Mouse (Mus musculus) adrenal gland, postnatal 10 days (tissue): Measurements from ENCODE around the gene Naa25. TPM values are rescaled to one million over a fixed set of nuclear protein-coding genes. Genes with fewer than 3 reads are reported as not detected.

Source experiments
- DNase-seq: peaks from one replicate; pipeline ENCODE4 v3.0.0; 2021; ENCODE audit warnings: mixed read lengths
- total RNA-seq, 2 experiments: library from RNA; stranded (reverse); gene quantifications; 2 replicates each; pipeline ENCODE4 v1.2.3; 2021

The Naa25 gene
- total RNA-seq, 2 experiments from 2014 or later, result 31.0 to 32.1 TPM

DNA sequence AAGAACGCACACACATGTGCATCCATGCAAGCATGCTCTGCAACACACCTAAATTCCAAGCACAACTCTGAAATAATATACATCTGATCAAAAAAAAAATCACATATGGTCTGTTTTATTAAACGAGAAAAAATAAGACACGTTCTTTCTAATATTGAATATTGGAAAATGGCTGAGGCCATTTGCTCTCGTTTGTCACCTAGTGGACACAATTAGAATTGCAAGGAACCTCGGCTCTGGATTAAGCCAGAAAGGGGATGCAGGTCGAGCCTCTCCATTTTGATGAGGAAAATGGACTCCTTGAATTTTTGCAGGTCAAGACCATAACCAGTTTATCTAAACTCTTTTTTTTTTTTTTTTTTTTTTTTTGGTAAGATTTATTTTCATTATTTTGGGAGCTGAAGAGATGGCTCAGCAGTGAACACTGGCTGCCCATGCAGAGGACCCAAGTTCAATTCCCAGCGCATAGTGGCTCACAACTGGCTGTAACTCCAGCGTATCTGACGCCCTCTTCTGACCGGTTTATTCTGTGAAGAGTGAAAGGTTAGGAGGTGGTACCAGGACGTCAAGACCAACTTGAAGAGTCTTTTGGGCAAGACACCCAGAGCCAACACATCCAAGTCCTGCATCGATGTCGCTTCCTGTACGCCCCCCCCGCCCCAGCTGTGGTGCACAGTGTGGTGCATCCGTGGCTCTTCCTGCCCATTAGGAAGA lies 4.9 kb upstream of the Naa25 start:
- DNase-seq, result peak; percentile 63

DNA sequence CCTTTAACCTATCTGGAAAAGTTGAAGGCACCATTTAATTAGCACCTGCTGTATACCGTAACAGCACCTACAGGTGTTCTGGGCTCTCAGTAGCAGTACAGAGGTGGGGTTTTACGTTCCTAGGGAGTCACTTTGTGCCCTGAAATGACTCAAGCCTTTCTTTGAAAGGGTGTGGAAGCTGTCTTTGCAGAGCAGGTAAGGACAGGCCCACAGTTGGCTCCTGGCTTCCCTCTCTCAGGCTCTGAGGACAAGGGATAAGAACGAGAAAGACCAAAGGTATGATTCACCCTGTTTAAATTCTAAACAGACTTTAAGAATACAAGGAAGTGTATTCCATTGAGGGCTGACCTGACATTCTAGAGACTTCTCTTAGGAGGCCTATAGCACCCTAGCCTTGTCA lies 4.3 kb upstream of the Naa25 start:
- DNase-seq, result no peak

DNA sequence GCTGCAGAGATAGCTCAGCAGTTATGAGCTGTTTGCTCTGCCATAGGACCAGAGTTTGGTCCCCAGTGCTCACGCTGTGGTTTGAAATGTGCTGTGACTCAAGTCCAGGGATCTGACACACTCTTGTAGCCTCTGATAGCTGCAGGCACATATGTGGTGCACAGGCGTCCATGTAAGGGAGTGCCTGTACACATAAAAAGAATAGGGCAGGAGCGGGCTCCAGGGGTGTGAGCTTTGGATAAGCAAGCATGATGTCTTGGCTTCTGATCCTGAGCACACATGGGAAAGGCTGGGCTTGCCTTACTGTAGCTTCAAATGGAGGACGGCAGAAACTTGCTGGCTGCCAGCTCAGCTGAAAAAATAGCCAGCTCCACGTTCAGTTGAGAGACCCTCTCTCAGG lies 2.1 kb upstream of the Naa25 start:
- no peak for DNase-seq

DNA sequence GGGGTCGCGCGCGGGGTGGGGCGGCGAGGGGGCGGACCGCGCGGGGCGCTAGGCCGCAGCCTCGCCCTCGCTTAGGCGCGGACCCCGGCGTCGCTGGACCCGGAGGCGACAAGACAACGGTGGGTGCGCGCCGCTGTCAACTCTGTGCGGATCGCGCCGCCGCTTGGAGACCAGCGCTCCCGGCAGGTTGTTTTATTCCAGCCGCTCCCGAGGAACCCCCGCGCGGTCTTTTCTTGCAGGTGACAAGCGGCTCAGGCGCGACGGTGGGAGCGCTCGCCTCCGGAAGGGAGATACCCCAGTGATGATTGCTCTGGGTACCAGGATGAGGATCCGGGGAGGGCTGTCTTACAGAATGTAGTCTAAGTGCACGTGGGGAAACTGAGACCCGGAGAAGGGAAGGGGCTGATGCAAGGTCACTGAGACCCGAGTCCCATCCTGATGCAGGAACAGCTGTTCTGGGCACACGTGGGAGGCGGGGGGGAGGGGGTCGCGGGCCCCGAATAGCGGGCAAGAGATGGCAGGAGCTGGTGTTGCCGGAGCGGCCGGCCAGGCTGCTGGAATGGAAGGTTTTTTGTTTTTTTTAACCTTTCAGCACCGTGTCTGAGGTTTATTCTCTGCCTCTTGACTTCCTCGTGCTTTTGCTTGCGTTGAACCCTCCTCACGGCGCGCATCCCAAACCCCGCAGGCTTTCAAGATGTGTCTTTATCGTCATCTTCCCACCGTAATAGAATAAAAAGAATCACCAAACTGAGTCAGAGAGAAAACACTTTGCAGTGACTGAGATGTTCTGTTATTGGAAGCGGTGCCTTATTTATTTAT lies 619 bp downstream of the Naa25 start:
- DNase-seq, result no peak

DNA sequence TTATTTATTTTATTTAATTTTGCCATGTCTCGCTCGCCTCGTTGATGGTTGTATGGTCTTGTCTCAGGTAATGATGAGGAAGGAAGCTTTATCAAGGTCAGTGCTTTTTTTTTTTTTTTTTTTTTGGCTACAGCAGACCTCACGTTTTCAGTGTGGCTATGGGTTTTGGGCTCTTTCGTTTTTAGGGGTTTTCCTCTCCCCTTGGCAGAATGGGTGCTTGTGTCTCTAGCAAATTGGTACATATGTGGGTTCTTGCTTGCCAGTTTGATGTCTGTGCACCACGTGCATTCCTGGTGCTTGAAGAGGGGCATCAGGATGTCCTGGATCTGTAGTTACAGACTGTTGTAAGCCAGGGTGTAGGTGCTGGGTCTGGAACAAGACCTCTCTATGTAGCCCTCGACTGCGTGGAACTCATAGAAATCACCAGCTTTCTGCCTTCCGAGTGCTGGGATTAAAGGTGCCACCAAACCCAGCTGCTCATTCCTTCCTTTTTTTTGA lies 1.3 kb downstream of the Naa25 start:
- no peak for DNase-seq

DNA sequence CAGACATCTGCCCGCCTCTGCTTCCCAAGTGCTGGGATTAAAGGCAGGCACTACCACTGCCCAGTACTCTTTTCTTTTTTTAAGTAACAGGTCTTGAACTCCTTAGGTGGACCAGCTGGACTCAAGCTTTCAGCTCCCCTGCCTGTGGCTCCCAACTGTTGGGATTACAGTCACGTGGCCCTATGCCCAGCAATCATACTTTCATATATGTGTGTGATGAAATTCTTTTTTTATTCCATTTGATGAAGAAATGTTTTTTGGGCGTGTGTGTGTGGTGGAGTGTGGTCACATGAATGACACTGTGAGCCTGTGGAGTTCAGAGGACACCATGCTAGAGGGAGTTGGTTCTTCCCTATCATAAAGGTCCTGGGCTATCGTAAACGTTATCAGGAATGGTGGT lies 1.8 kb downstream of the Naa25 start:
- no peak for DNase-seq

DNA sequence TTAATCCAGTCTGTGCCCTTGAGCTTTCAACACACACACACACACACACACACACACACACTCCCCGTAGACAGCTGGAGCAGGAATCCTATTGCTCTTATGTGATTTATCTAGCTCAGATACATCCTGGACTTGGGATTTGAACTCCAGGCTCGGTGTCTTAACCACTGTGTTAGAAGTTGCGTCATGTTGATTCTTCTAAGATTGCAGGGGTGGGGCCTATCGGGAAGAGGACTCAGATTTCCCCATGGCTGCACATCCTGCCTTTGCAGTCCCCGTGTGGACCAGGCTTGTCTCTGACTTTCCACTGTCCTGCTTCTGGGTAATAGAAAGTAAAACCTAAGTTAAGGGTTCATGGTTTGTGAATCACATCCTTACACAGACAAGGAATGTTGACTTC lies 2.3 kb downstream of the Naa25 start:
- DNase-seq, result no peak

DNA sequence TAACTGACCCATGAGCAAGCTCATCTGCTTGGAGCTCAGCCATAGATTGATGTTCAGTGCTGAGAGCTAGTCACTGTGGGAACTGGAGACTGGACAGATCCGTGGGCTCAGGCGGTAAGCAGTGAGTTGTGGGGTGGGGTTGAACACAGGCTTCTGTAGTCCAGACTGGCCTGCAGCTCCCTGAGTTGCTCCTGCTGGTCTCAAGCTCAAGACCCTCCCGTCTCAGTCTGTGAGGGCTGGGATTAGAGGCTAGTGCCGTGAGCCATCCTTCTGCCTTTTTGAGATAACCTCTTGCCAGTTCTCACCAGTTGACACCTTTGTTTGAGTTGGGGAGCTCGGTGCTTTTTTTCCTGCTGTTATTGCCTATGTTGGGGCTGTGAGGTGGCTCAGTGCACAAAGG lies 3.1 kb downstream of the Naa25 start:
- DNase-seq, result no peak

DNA sequence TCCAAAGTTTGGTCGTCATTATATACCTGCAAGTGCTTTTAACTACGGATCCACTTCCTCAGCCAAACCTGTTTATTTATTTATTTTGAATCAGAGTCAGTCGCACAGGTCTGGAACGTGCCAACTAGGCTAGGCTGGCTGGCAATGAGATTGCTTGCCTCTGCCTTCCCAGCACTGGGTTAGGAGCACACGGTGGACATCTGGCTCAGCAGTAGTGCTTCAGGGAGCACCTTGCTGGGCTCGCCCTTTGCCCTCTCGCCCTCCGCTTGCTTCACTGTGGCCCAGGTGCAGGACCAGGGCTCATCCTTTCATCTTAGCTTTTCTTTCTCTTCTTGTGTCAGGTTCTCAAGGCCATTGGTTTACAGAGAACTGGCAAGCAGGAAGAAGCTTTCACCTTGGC lies 10.1 kb downstream of the Naa25 start:
- DNase-seq, result peak; percentile 51

DNA sequence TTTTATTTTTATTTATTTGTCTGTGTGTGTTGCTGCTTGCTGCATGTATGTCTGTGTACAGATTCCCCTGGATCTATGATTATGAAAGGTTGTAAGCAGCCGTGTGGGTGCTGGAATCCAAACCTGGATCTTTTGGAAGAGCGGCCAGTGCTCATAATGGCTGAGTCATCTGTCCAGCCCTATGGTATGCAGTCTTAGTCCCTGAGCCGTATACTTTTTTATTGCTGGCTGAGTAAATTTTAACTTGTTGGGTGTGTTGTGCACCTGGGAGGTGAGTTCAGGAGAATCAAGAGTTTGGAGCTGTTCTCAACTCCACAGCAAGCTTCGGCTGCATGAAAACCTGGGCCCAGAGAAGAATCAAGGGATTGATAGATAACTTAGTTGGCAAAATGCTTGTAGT lies 13.2 kb downstream of the Naa25 start:
- no peak for DNase-seq

DNA sequence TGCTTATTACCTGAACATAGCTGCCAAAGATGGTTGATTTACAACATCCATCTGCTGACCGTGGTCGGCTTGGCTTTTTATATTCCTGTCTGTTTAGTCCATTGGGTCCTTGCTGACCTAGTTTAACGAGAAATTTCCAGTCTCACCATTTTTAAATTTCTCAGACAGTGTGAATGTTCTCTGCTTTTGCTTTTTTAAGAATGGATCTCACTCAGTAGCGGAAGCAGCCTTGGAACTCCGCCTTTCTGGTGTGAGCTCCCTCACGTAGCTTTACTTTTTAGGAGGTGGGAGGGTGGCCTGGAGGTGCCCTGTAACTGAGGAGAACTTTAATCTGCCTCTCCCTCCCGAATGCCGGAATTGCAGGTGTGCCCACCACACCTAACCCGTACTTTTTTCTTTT lies 23.0 kb downstream of the Naa25 start:
- no peak for DNase-seq

DNA sequence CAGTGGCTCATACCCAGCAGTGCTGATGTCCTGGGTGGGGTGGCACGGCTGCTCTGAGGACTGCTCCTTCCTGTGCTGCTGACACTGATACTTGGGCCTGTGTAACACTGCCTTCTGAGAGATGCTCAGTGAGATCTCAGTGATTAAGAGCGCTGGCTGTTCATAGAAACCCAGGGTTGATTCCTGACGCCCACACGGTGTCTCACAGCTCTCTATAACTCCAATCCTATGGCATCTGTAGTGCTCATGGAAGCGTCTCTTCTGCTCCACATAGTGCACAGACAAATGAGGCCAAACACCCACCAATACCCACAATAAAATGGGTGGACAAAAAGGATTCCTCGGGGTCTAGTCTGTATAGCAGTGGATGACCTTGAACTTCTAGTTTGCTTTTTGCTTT lies 25.1 kb downstream of the Naa25 start:
- no peak for DNase-seq

DNA sequence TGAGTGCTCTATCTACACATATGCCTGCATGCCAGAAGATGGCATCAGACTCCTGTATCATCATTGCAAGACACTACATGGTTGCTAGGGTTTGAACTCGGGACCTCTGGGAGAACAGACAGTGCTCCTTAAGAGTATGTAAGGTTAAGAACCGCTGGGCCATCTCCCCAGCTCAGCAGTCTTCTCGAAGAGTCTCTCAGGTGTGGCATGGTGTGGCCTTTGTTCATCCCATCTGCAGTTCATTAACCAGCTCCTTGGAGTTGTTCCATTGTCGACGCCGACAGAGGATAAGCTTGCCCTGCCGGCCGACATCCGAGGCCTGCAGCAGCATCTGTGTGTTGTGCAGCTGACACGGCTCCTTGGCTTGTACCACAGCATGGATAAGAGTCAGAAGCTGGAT lies 25.6 kb downstream of the Naa25 start:
- DNase-seq, result no peak

DNA sequence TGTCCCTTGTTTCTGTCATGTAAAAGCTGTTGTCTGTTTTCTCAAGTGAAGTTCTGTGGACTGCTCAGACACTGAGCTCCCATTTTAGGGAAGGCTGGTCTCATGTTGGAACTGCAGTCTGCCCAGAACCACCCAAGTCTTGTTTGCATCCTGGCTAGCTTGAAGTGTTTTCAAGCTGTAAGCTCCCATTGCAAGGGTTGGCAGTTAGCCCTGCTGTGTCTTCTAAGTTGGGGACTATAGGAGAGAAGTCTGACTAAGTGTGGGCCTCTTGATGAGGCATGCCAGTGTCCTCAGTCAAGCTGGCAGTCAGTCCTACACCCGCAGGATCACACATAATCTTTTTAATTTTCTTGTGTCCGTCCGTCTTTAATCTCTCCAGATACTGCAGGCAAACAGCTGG lies 31.2 kb downstream of the Naa25 start:
- no peak for DNase-seq

DNA sequence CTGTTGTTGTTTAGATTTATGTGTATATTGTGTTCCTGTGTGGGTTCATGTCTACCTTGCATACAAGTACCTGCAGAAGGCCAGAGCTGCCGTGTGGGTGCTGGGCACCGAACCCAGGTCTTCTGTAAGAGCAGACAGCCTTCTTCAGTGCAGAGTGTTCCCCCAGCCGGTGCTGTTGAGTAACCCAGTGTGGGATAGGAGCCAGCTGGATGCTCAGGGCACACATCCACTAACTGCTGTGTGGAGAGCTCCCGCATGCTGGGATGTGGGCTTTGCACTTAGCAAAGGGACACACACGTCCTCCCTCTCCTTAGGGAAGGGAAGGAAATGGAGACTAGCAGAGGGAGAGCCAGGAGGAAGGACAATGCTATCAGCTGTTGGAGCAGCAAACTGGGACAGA lies 40.4 kb downstream of the Naa25 start:
- peak; percentile 68 for DNase-seq

DNA sequence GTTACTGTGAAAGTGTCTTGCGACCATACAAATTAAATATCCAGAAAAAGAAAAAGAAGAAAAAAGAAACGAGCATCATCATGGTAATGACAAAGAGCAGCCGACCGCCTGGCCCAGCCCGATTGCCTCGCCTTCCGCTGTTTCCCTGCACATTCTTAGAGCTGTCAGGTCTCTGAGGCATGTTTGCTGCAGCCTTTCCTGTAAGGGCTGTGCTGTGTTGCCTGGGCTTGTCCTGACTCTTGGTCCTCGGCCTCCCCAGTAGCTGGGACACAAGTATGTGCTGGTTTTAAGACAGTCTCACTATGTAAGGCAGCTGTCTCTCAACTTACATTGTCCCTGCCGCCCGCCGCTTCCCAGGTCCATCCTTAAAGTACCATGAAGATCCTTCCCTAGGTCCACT lies 41.0 kb downstream of the Naa25 start:
- DNase-seq, result no peak

DNA sequence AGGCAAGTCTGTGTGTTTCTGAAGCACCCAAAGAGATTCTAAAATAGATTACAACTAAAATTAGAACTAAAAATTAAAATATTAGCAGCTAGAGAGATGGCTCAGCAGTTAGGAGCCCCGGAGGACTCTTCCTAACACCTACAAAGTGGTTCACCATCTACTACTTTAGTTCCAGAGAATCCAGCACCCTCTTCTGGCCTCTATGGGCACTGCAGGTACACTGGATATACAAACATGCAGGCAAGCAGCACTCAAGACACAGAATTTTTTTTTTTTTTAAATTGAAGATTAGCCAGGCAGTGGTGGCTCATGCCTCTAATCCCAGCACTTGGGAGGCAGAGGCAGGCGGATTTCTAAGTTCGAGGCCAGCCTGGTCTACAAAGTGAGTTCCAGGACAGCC lies 45.8 kb downstream of the Naa25 start:
- DNase-seq, result peak; percentile 62

DNA sequence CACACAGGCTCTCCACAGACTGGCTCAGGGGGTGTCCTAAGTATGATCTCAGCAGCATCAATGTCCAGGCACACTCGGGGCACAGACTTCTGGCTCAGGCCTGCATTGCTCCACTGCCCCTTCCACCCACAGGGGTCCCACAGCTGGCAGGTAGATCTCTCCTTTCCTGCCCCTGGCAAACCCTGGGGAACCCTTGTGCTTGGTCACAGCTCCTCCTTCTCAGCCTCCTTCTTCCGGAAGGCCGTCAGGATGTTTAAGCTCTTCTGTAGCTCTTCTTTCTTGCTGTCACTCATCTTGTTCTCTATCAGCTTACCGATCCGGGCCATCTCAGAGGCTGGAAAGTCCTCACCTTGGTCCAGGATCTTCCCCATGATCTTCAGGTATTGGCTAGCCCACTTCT lies 47.1 kb downstream of the Naa25 start:
- no peak for DNase-seq

DNA sequence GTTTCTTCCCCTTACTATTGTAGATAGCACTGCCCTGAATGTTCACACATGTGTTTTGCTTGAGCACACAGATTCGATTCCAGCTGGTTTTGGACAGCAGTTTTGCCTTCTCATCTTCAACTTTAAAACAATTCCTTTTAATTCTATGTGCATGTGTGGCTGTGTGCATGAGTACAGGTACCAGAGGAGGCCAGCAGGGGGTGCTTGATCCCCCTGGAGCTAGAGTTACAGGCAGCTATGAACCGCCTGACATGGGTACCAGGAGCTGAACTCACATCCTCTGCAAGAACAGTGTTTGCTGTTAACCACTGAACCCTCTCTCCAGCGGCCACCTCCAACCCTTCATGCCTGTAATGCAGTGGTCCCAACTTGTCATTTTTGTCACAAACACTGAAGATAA lies 50.7 kb downstream of the Naa25 start:
- no peak for DNase-seq

DNA sequence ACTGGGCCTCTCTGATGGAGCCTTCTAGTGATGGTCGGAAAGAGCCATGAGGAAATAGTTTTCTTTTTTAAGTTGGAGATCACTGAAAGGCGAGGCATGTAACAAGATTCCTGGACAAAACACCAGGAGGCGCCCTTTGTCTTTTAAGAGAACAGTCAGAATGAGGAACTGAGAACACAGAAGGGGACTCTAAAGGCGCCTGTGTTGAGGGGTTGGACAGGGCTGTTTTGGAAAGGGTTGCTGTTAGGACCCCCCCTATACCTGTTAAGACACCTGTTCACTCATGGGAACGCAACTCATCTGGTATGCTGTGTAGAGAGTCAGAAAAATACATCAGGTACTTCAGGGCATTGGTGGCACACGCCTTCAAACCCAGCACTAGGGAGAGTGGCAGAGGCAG lies 52.2 kb downstream of the Naa25 start:
- DNase-seq, result peak; percentile 74

DNA sequence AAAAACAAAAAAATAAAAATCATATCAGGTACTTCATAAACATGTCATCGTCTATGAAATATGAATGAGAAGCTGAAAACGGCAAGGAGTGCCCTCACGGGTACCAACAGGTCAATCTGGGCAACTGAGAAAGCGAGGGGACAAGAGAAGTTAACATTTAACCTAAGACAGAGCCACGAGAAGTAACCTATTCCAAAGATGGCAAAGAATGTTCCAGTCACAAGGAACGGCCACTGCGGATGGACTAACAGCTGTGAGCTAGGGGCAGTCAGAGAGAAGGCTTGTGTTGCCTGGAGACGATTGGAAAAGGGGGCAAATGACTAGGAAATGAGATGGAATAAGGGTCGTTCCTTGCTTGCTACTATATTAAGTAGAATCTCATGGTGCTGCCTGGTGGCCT lies 52.7 kb downstream of the Naa25 start:
- no peak for DNase-seq

DNA sequence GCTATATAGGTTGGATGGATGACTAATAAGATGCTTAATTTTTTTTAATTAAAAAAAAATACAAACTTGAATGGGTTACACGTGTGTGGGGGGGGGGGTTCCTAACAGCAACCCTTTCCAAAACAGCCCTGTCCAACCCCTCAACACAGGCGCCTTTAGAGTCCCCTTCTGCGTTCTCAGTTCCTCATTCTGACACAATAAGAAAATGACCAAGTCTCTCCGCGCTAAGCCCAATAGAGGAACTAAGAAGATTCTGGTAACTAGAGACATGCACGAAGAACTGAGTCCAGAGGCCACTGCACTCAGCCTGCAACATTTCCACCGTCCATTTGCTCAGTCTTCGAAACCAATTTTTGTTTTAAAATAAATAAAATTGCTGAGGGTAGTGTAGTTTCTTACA lies 53.5 kb downstream of the Naa25 start:
- no peak for DNase-seq

DNA sequence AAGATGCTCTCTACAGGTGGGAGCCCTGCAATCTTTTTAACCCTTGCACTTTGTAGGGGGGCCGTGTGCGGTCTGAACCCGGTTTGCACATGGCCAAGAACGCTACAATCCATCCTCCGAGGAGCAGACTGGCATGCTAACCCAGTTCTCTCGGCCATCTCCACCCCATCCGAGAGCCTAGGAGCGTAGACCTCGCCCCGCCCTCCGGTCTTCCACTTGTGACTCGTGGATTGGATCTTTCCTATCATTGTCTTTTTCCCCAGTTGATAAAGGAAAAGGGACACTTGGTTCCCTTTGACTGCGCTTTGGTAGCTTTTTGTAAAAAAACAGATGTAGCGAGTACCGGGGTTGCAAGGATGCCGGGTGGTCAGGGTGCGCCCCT lies 53.9 kb downstream of the Naa25 start, which contains the start of gene Tmem116:
TSS of gene Tmem116 (plus strand) at position 250 of the 382 bp plus-strand sequence.
- DNase-seq, result peak; percentile 54
